Mouse (Mus musculus) mammary gland, adult 2 months (tissue): Measurements from ENCODE around the gene Cpne8. TPM values are rescaled to one million over a fixed set of nuclear protein-coding genes. Genes with fewer than 3 reads are reported as not detected.

Source experiments
- polyA plus RNA-seq: library from polyadenylated mRNA; depleted of rRNA; stranded (reverse); fragments of >200 nt; gene quantifications from 2 replicates; pipeline ENCODE4 v1.2.3, GENCODE M21; 2012; ENCODE audit warnings: low replicate concordance; rRNA removed

Cpne8 gene
- 12.4 and 21.0 TPM in 2 replicates for polyA plus RNA-seq

GRCm38 (mm10) chr15:90678985-90679759, at the start of gene Cpne8:
Gene Cpne8 (minus strand): TSS chr15:90679432.

